Comparison of ENCODE assay signal across 9 mouse cellular contexts in the genomic region with DNA sequence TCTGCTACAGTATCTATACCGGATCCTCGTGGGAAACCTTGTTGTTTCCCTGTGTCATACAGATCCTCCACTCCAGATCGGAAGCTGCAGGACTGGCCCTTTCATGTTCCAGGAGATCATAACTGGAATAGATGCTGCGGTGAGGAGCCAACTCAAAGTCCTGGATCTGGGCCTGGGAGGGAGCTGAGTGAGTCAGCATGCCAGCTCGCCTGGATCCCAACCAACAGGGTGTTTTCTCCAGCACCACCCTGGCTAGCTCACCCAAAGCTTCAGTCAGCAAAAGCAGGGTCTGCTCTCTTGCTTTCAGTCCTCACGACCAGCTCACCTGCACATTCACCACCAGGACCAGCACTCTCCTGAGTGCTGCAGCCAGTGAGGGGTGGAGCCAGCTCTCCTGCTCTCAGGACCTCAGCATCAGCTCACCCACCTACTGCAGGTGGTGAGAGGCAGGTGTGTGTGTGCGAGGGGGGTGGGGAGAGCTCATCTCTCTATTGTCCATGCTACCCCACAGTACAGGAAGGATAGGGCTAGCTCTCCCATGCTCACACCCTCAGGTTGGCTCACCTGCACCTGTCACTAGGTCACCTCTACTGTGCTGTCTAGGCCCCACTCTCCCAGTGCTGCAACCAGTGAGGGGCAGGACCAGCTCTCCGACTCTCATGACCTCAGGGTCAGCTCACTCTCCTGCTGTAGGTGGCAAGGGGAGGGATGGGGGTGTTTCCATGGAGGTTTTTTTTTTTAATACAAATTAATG. TPM values are rescaled to one million over a fixed set of nuclear protein-coding genes. Genes with fewer than 3 reads are reported as not detected.
A peak's percentile ranks its signal among the peaks of the same experiment; 100 is the strongest.
DNase-seq lines count a peak whose midpoint lies in the region; ATAC-seq lines count a peak whose summit lies in the region.
"Had no signal": no experiment of that assay in that cellular context is flagged by ENCODE, and none has a peak within 500 bp of the region (broad histone marks: within the 10 kb centered on the region; RNA-seq: fewer than 3 reads in every experiment).

No protein-coding gene starts in this region.

- peaks cover 51% of the 10 kb centered on the region for H3K36me3 ChIP-seq in forebrain, embryonic 14.5 days (ENCODE audit: control insufficient read depth, insufficient read depth, low read length)
- H3K36me3 ChIP-seq in forebrain, embryonic 13.5 days (ENCODE audit: poor library complexity, severe bottlenecking) = peaks cover 66% of the 10 kb centered on the region
- H3K36me3 ChIP-seq in midbrain, embryonic 16.5 days (ENCODE audit: control insufficient read depth, insufficient read depth, low read length) = peaks cover 31% of the 10 kb centered on the region
- H3K36me3 ChIP-seq in midbrain, embryonic 14.5 days (ENCODE audit: control insufficient read depth, insufficient read depth, low read length) = peaks cover 67% of the 10 kb centered on the region
- H3K36me3 ChIP-seq in limb, embryonic 10.5 days = peaks cover 62% of the 10 kb centered on the region

- no peaks in the 10 kb centered on the region for H3K27me3 ChIP-seq in forebrain, embryonic 14.5 days (replicated peaks; ENCODE audit: control insufficient read depth, insufficient read depth, low read length)
- H3K27me3 ChIP-seq in forebrain, embryonic 13.5 days = no peaks in the 10 kb centered on the region
- no peaks in the 10 kb centered on the region for H3K27me3 ChIP-seq in midbrain, embryonic 16.5 days (ENCODE audit: control insufficient read depth, insufficient read depth, low read depth, low read length)
- H3K27me3 ChIP-seq in midbrain, embryonic 14.5 days (ENCODE audit: control insufficient read depth, insufficient read depth, low read length) = no peaks in the 10 kb centered on the region
- no peaks in the 10 kb centered on the region for H3K27me3 ChIP-seq in limb, embryonic 10.5 days (ENCODE audit: low read depth, poor library complexity, severe bottlenecking)
- H3K27me3 ChIP-seq: midbrain, embryonic 12.5 days had no signal

- no peak overlapping the region for H3K4me3 ChIP-seq in forebrain, embryonic 14.5 days (ENCODE audit: low read depth, low read length)
- no peak overlapping the region for H3K4me3 ChIP-seq in forebrain, embryonic 13.5 days
- H3K4me3 ChIP-seq in midbrain, embryonic 16.5 days (ENCODE audit: low read depth, low read length) = no peak overlapping the region
- H3K4me3 ChIP-seq in midbrain, embryonic 14.5 days (replicated peaks; ENCODE audit: low read depth, low read length) = no peak overlapping the region
- no peak overlapping the region for H3K4me3 ChIP-seq in limb, embryonic 10.5 days
- H3K4me3 ChIP-seq: midbrain, embryonic 12.5 days had no signal

- no peak overlapping the region for H3K27ac ChIP-seq in forebrain, embryonic 14.5 days (ENCODE audit: low read depth, low read length)
- no peak overlapping the region for H3K27ac ChIP-seq in forebrain, embryonic 13.5 days
- no peak overlapping the region for H3K27ac ChIP-seq in midbrain, embryonic 16.5 days (ENCODE audit: low read length)
- H3K27ac ChIP-seq in midbrain, embryonic 14.5 days (replicated peaks; ENCODE audit: low read depth, low read length) = no peak overlapping the region
- H3K27ac ChIP-seq in limb, embryonic 10.5 days = no peak overlapping the region
- H3K27ac ChIP-seq: midbrain, embryonic 12.5 days had no signal

- no peaks in the 10 kb centered on the region for H3K9me3 ChIP-seq in forebrain, embryonic 14.5 days (replicated peaks; ENCODE audit: control insufficient read depth, low read length)
- H3K9me3 ChIP-seq in forebrain, embryonic 13.5 days (replicated peaks) = no peaks in the 10 kb centered on the region; the same call in none of the 2 replicates
- H3K9me3 ChIP-seq in midbrain, embryonic 16.5 days (replicated peaks; ENCODE audit: control insufficient read depth, low read length, poor library complexity, severe bottlenecking) = no peaks in the 10 kb centered on the region
- H3K9me3 ChIP-seq in midbrain, embryonic 14.5 days (ENCODE audit: control insufficient read depth, low read length) = no peaks in the 10 kb centered on the region
- H3K9me3 ChIP-seq in limb, embryonic 10.5 days (replicated peaks) = no peaks in the 10 kb centered on the region
- H3K9me3 ChIP-seq: midbrain, embryonic 12.5 days had no signal

- no peak overlapping the region for H3K9ac ChIP-seq in forebrain, embryonic 14.5 days (ENCODE audit: low read length)
- H3K9ac ChIP-seq in forebrain, embryonic 13.5 days = no peak overlapping the region
- no peak overlapping the region for H3K9ac ChIP-seq in midbrain, embryonic 16.5 days (ENCODE audit: low read depth, low read length)
- H3K9ac ChIP-seq in midbrain, embryonic 14.5 days (replicated peaks; ENCODE audit: low read length) = no peak overlapping the region
- H3K9ac ChIP-seq: midbrain, embryonic 12.5 days had no signal

- H3K4me2 ChIP-seq in forebrain, embryonic 14.5 days (ENCODE audit: low read length) = no peak overlapping the region
- no peak overlapping the region for H3K4me2 ChIP-seq in forebrain, embryonic 13.5 days
- no peak overlapping the region for H3K4me2 ChIP-seq in midbrain, embryonic 16.5 days (ENCODE audit: low read length)
- no peak overlapping the region for H3K4me2 ChIP-seq in midbrain, embryonic 14.5 days (ENCODE audit: low read length)
- H3K4me2 ChIP-seq: midbrain, embryonic 12.5 days had no signal

- peak; percentile 15 for DNase-seq in forebrain, embryonic 14.5 days (ENCODE audit: low spot score)
- DNase-seq in midbrain, embryonic 14.5 days = no peak
- DNase-seq in layer of hippocampus, adult 18-20 months (ENCODE audit: low spot score in 2 of 2) = peak; percentile 75 to 84
- no peak for DNase-seq in thymus, postnatal 14 days
- DNase-seq in limb, embryonic 10.5 days (ENCODE audit: low spot score) = no peak
- no peak for DNase-seq in thymus, postnatal 36 days

- ATAC-seq in forebrain, embryonic 14.5 days = no peak
- no peak for ATAC-seq in forebrain, embryonic 13.5 days
- peak; percentile 51; the same call in 1 of the 2 replicates for ATAC-seq in midbrain, embryonic 16.5 days
- no peak for ATAC-seq in midbrain, embryonic 14.5 days (ENCODE audit: low FRiP score, low TSS enrichment)

- WGBS in forebrain, embryonic 14.5 days = 84% methylated on average over 8 of the region's 8 CpGs
- 90% methylated on average over 8 of the region's 8 CpGs for WGBS in forebrain, embryonic 13.5 days
- WGBS in midbrain, embryonic 16.5 days = 87% methylated on average over 8 of the region's 8 CpGs
- 87% methylated on average over 8 of the region's 8 CpGs for WGBS in midbrain, embryonic 14.5 days
- WGBS in limb, embryonic 10.5 days = 90% methylated on average over 8 of the region's 8 CpGs

- no peaks in the 10 kb centered on the region for H3K4me1 ChIP-seq in forebrain, embryonic 14.5 days (ENCODE audit: control insufficient read depth, insufficient read depth, low read length)
- no peaks in the 10 kb centered on the region for H3K4me1 ChIP-seq in forebrain, embryonic 13.5 days
- no peaks in the 10 kb centered on the region; the same call in 1 of the 2 replicates for H3K4me1 ChIP-seq in midbrain, embryonic 16.5 days (ENCODE audit: control insufficient read depth, insufficient read depth, low read length)
- H3K4me1 ChIP-seq in midbrain, embryonic 14.5 days (ENCODE audit: control insufficient read depth, insufficient read depth, low read length) = no peaks in the 10 kb centered on the region
- no peaks in the 10 kb centered on the region for H3K4me1 ChIP-seq in limb, embryonic 10.5 days
- H3K4me1 ChIP-seq: midbrain, embryonic 12.5 days had no signal

RNA-seq across cellular contexts. Expression of a gene that starts 10.6 kb away (rescaled TPM):
- polyA plus RNA-seq in forebrain, embryonic 14.5 days (2014; fragmentation: Nextera tagmentation; extraction: Ambion mirVana) = not detected in 2 replicates
- 0.15 TPM in 1 of 2 replicates, not detected in the other for polyA plus RNA-seq in forebrain, embryonic 13.5 days (2015; fragmentation: Nextera tagmentation; extraction: Ambion mirVana)
- 0.14 TPM in 1 of 2 replicates, not detected in the other for polyA plus RNA-seq in midbrain, embryonic 16.5 days (2015; fragmentation: Nextera tagmentation; extraction: Ambion mirVana)
- polyA plus RNA-seq in midbrain, embryonic 14.5 days (2014; fragmentation: Nextera tagmentation; extraction: Ambion mirVana) = 0.32 TPM in 1 of 2 replicates, not detected in the other
- total RNA-seq in layer of hippocampus, adult 18-20 months (2021) = 1 to 10 TPM; 1.6 to 1.7 TPM
- not detected in 2 replicates for polyA plus RNA-seq in limb, embryonic 10.5 days (2016; fragmentation: Nextera tagmentation; extraction: Ambion mirVana)
- polyA plus RNA-seq: midbrain, embryonic 12.5 days had no signal

RNA-seq across cellular contexts. Expression of a gene that starts 25.9 kb away (rescaled TPM):
- polyA plus RNA-seq in forebrain, embryonic 14.5 days (2014; fragmentation: Nextera tagmentation; extraction: Ambion mirVana) = not detected in 2 replicates
- polyA plus RNA-seq in forebrain, embryonic 13.5 days (2015; fragmentation: Nextera tagmentation; extraction: Ambion mirVana) = not detected in 2 replicates
- not detected in 2 replicates for polyA plus RNA-seq in midbrain, embryonic 16.5 days (2015; fragmentation: Nextera tagmentation; extraction: Ambion mirVana)
- not detected in 2 replicates for polyA plus RNA-seq in midbrain, embryonic 14.5 days (2014; fragmentation: Nextera tagmentation; extraction: Ambion mirVana)
- total RNA-seq in layer of hippocampus, adult 18-20 months (2021) = not detected
- not detected in 2 replicates for polyA plus RNA-seq in limb, embryonic 10.5 days (2016; fragmentation: Nextera tagmentation; extraction: Ambion mirVana)
- polyA plus RNA-seq: midbrain, embryonic 12.5 days had no signal

Comparison
In these comparisons a context has a peak if more than half of its experiments do, and no peak if none do; other contexts are left out.
1. DNase-seq: peak in forebrain, embryonic 14.5 days (single experiment) and layer of hippocampus, adult 18-20 months (2 of 2); none in midbrain, embryonic 14.5 days (single experiment), thymus, postnatal 14 days (single experiment), limb, embryonic 10.5 days (single experiment) and thymus, postnatal 36 days (0 of 2).